Mouse (Mus musculus) stomach, embryonic 16.5 days (tissue): ENCODE data around the gene Nova1. TPM values are rescaled to one million over a fixed set of nuclear protein-coding genes. Genes with fewer than 3 reads are reported as not detected.

ENCODE experiments used
- ATAC-seq: fragments of 200-750 bp; cut with Nextera tagmentation; 2 replicates; pipeline ENCODE4 v1.8.0; 2017; ENCODE audit warnings: moderate number of reproducible peaks, moderate TSS enrichment; ENCODE audit not compliant: insufficient read depth, low FRiP score
- H3K27ac ChIP-seq: fragments of 300-500 bp; sonication (generic); 2 replicates; pipeline ENCODE4 v1.5.1; 2014; ENCODE audit warnings: low read length
- H3K27me3 ChIP-seq: fragments of 300-500 bp; sonication (generic); 2 replicates; pipeline ENCODE4 v1.6.1; 2014; ENCODE audit warnings: low read length, control low read depth, mixed read lengths; ENCODE audit not compliant: control insufficient read depth, insufficient read depth
- H3K36me3 ChIP-seq: fragments of 300-500 bp; sonication (generic); 2 replicates; pipeline ENCODE4 v1.6.1; 2014; ENCODE audit warnings: low read length; ENCODE audit not compliant: control insufficient read depth, insufficient read depth
- H3K4me1 ChIP-seq: fragments of 300-500 bp; sonication (generic); 2 replicates; pipeline ENCODE4 v1.6.1; 2014; ENCODE audit warnings: low read length, control low read depth, mixed read lengths; ENCODE audit not compliant: control insufficient read depth, insufficient read depth
- H3K4me2 ChIP-seq: fragments of 300-500 bp; sonication (generic); 2 replicates; pipeline ENCODE4 v1.6.1; 2014; ENCODE audit warnings: low read depth, low read length, mixed read lengths
- H3K4me3 ChIP-seq: fragments of 300-500 bp; sonication (generic); replicated peaks from 2 replicates; pipeline ENCODE4 v1.5.1; 2014; ENCODE audit warnings: mild to moderate bottlenecking, low read length
- H3K9ac ChIP-seq: fragments of 300-500 bp; sonication (generic); 2 replicates; pipeline ENCODE4 v1.6.1; 2014; ENCODE audit warnings: low read length
- H3K9me3 ChIP-seq: fragments of 300-500 bp; sonication (generic); replicated peaks from 2 replicates; pipeline ENCODE4 v1.6.1; 2016; ENCODE audit warnings: low read length, control low read depth; ENCODE audit not compliant: control insufficient read depth
- WGBS: fragments of 180-500 bp; shearing (Covaris S2); extraction: QIAGEN DNeasy Blood & Tissue Kit; methylation state at CpG from one replicate; pipeline ENCODE4 v1.1.7; 2014; 5-methylcytosine and 5-hydroxymethylcytosine counted together
- polyA plus RNA-seq: library from polyadenylated mRNA; unstranded; fragments of >200 nt; fragmentation: Nextera tagmentation; extraction: Ambion mirVana; gene quantifications from 2 replicates; pipeline ENCODE4 v1.2.1, GENCODE M21; 2015

Gene Nova1
- 1.0 and 1.2 TPM in 2 replicates for polyA plus RNA-seq

- peak within 1 kb of the TSS; percentile 66 for H3K27ac ChIP-seq
- peak within 1 kb of the TSS; percentile 80 for H3K9ac ChIP-seq
- H3K36me3 ChIP-seq, result no peaks in the 10 kb centered on the region
- peak; percentile 71 for ATAC-seq
- H3K4me1 ChIP-seq, result no peaks in the 10 kb centered on the region
- H3K4me2 ChIP-seq, result peak within 1 kb of the TSS; percentile 92
- H3K4me3 ChIP-seq, result peak within 1 kb of the TSS; percentile 74
- H3K9me3 ChIP-seq, result no peaks in the 10 kb centered on the region
- WGBS, result under 1% methylated on average over 22 of the region's 68 CpGs
- H3K27me3 ChIP-seq, result no peaks in the 10 kb centered on the region; the same call in 1 of the 2 replicates
Observed at GRCm38 (mm10) chr12:46818856-46819347, at the start of gene Nova1. Nova1 (minus strand) TSS chr12:46818929.

GRCm38 (mm10) chr12:46819348-46820022 lies 756 bp upstream of the Nova1 start:
- Histone ChIP-seq H3K9me3 (no peaks in the 10 kb centered on the region), H3K36me3 (no peaks in the 10 kb centered on the region), H3K4me2 (peak overlapping the region; percentile 92), H3K4me3 (peak overlapping the region; percentile 74), H3K4me1 (no peaks in the 10 kb centered on the region), H3K27me3 (no peaks in the 10 kb centered on the region; the same call in 1 of the 2 replicates), H3K9ac (peak overlapping the region; percentile 80), H3K27ac (peak overlapping the region; percentile 66)
- WGBS, result 0% methylated on average over 50 of the region's 57 CpGs
- peak; percentile 95 for ATAC-seq

- peak overlapping the region; percentile 80 for H3K9ac ChIP-seq
- H3K4me2 ChIP-seq, result peak overlapping the region; percentile 92
- no peak for ATAC-seq
- no peaks in the 10 kb centered on the region for H3K9me3 ChIP-seq
- peak overlapping the region; percentile 74 for H3K4me3 ChIP-seq
- no peaks in the 10 kb centered on the region for H3K36me3 ChIP-seq
- no peaks in the 10 kb centered on the region; the same call in 1 of the 2 replicates for H3K27me3 ChIP-seq
- no peaks in the 10 kb centered on the region for H3K4me1 ChIP-seq
- WGBS, result under 1% methylated on average over 55 of the region's 61 CpGs
- peak overlapping the region; percentile 27; the same call in 1 of the 2 replicates for H3K27ac ChIP-seq
Observed at GRCm38 (mm10) chr12:46818021-46818855, 491 bp downstream of the Nova1 start.

GRCm38 (mm10) chr12:46817211-46817803 lies 1.4 kb downstream of the Nova1 start:
- WGBS, result 15% methylated on average over 14 of the region's 14 CpGs

GRCm38 (mm10) chr12:46816291-46816690 lies 2.4 kb downstream of the Nova1 start:
- no peaks in the 10 kb centered on the region; the same call in 1 of the 2 replicates for H3K27me3 ChIP-seq
- no peak overlapping the region for H3K27ac ChIP-seq
- WGBS, result 90% methylated on average over 3 of the region's 3 CpGs
- no peaks in the 10 kb centered on the region for H3K36me3 ChIP-seq
- H3K9ac ChIP-seq, result no peak overlapping the region
- no peaks in the 10 kb centered on the region for H3K4me1 ChIP-seq
- H3K4me3 ChIP-seq, result no peak overlapping the region
- H3K4me2 ChIP-seq, result no peak overlapping the region
- no peaks in the 10 kb centered on the region for H3K9me3 ChIP-seq
- no peak for ATAC-seq

More at GRCm38 (mm10) chr12:46817211-46817803, 1.4 kb downstream of the Nova1 start:
- Histone ChIP-seq H3K4me2 (peak overlapping the region; percentile 92), H3K9me3 (no peaks in the 10 kb centered on the region), H3K4me1 (no peaks in the 10 kb centered on the region), H3K9ac (no peak overlapping the region), H3K27me3 (no peaks in the 10 kb centered on the region; the same call in 1 of the 2 replicates), H3K4me3 (peak overlapping the region; percentile 74), H3K27ac (no peak overlapping the region), H3K36me3 (no peaks in the 10 kb centered on the region)
- ATAC-seq, result no peak

- Histone ChIP-seq H3K27me3 (no peaks in the 10 kb centered on the region; the same call in 1 of the 2 replicates), H3K4me3 (no peak overlapping the region), H3K9me3 (no peaks in the 10 kb centered on the region), H3K9ac (no peak overlapping the region), H3K27ac (no peak overlapping the region), H3K4me1 (no peaks in the 10 kb centered on the region), H3K4me2 (no peak overlapping the region), H3K36me3 (no peaks in the 10 kb centered on the region)
- WGBS, result 76% methylated on average over 5 of the region's 5 CpGs
- ATAC-seq, result no peak
Observed at GRCm38 (mm10) chr12:46815697-46816096, 3.0 kb downstream of the Nova1 start.

- Histone ChIP-seq H3K36me3 (no peaks in the 10 kb centered on the region), H3K4me2 (no peak overlapping the region), H3K9me3 (no peaks in the 10 kb centered on the region), H3K27ac (no peak overlapping the region), H3K4me1 (no peaks in the 10 kb centered on the region), H3K27me3 (no peaks in the 10 kb centered on the region), H3K9ac (no peak overlapping the region), H3K4me3 (no peak overlapping the region)
- ATAC-seq, result no peak
- WGBS, result 86% methylated on average over 4 of the region's 4 CpGs
Observed at GRCm38 (mm10) chr12:46814820-46815219, 3.9 kb downstream of the Nova1 start.

- Histone ChIP-seq H3K27me3 (no peaks in the 10 kb centered on the region), H3K36me3 (no peaks in the 10 kb centered on the region), H3K4me1 (no peaks in the 10 kb centered on the region), H3K27ac (no peak overlapping the region), H3K4me2 (no peak overlapping the region), H3K4me3 (no peak overlapping the region), H3K9ac (no peak overlapping the region), H3K9me3 (no peaks in the 10 kb centered on the region)
- 83% methylated on average over 1 of the region's 1 CpGs for WGBS
- ATAC-seq, result no peak
Observed at GRCm38 (mm10) chr12:46801311-46801710, 17.4 kb downstream of the Nova1 start.
